Mouse (Mus musculus) hindlimb bud, embryonic 11.5 days (tissue): ENCODE measurements around the gene Gm7137.
"Not testable (repeated sequence)": the region's sequence is repeated elsewhere in the genome, so short reads cannot be mapped to it uniquely, and the experiment has no call there.

Source experiments
- DNase-seq: peaks from one replicate; pipeline ENCODE4 v3.0.0-alpha.2; 2012; ENCODE audit warnings: low read depth, low spot score; ENCODE audit errors: extremely low spot score

Gene Gm7137

GRCm38 (mm10) chr10:77753448-77753847 lies 34.6 kb downstream of the Gm7137 start:
- no peak for DNase-seq

- not testable (repeated sequence) for DNase-seq
Observed at GRCm38 (mm10) chr10:77752312-77752711, 35.7 kb downstream of the Gm7137 start.

- DNase-seq = not testable (repeated sequence)
Observed at GRCm38 (mm10) chr10:77751254-77751653, 36.7 kb downstream of the Gm7137 start, which contains the start of gene Gm9736. Gene Gm9736 (minus strand): TSS chr10:77751354.

GRCm38 (mm10) chr10:77750686-77751085 lies 37.3 kb downstream of the Gm7137 start:
- DNase-seq = not testable (repeated sequence)

GRCm38 (mm10) chr10:77741924-77742688 lies 45.9 kb downstream of the Gm7137 start, which contains the start of gene Gm18596:
Gene Gm18596 (minus strand): TSS chr10:77742638.
- not testable (repeated sequence) for DNase-seq

- no peak for DNase-seq
Observed at GRCm38 (mm10) chr10:77738929-77739328, 49.1 kb downstream of the Gm7137 start.
